Mouse (Mus musculus) intestine, postnatal 0 days (tissue): ENCODE data around the gene Tmem198. TPM values are rescaled to one million over a fixed set of nuclear protein-coding genes. Genes with fewer than 3 reads are reported as not detected.

Experiments used
- ATAC-seq: fragments of 200-750 bp; cut with Nextera tagmentation; 2 replicates; pipeline ENCODE4 v1.8.0; 2017; ENCODE audit warnings: mild to moderate bottlenecking, moderate TSS enrichment, moderate library complexity
- H3K27ac ChIP-seq: fragments of 300-500 bp; sonication (generic); 2 replicates; pipeline ENCODE4 v1.5.1; 2014; ENCODE audit warnings: mild to moderate bottlenecking, low read depth, low read length, moderate library complexity
- H3K27me3 ChIP-seq: fragments of 300-500 bp; sonication (generic); replicated peaks from 2 replicates; pipeline ENCODE4 v1.6.1; 2014; ENCODE audit warnings: low read length, mixed read lengths; ENCODE audit not compliant: control insufficient read depth, insufficient read depth
- H3K36me3 ChIP-seq: fragments of 300-500 bp; sonication (generic); 2 replicates; pipeline ENCODE4 v1.6.1; 2014; ENCODE audit warnings: mild to moderate bottlenecking, moderate library complexity; ENCODE audit not compliant: control insufficient read depth, insufficient read depth
- H3K4me1 ChIP-seq: fragments of 300-500 bp; sonication (generic); replicated peaks from 2 replicates; pipeline ENCODE4 v1.6.1; 2014; ENCODE audit warnings: antibody characterized with exemption, low read length, mixed read lengths; ENCODE audit not compliant: control insufficient read depth, insufficient read depth
- H3K4me2 ChIP-seq: fragments of 300-500 bp; sonication (generic); replicated peaks from 2 replicates; pipeline ENCODE4 v1.6.1; 2014; ENCODE audit warnings: low read depth, mild to moderate bottlenecking, moderate library complexity
- H3K4me3 ChIP-seq: fragments of 300-500 bp; sonication (generic); 2 replicates; pipeline ENCODE4 v1.5.1; 2014; ENCODE audit warnings: low read depth, low read length
- H3K9ac ChIP-seq: fragments of 300-500 bp; sonication (generic); 2 replicates; pipeline ENCODE4 v1.6.1; 2014; ENCODE audit warnings: mild to moderate bottlenecking, low read depth, low read length
- H3K9me3 ChIP-seq: fragments of 300-500 bp; sonication (generic); 2 replicates; pipeline ENCODE4 v1.6.1; 2016; ENCODE audit warnings: mixed run types; ENCODE audit not compliant: control insufficient read depth
- CTCF ChIP-seq: sonication (generic); IDR thresholded peaks from 2 replicates; pipeline ENCODE4 v1.5.1; 2016; ENCODE audit warnings: low read depth, mild to moderate bottlenecking, control low read depth, antibody characterized with exemption, moderate library complexity
- WGBS: fragments of 180-500 bp; shearing (Covaris S2); extraction: QIAGEN DNeasy Blood & Tissue Kit; methylation state at CpG from one replicate; pipeline ENCODE4 v1.1.7; 2014; 5-methylcytosine and 5-hydroxymethylcytosine counted together
- polyA plus RNA-seq: library from polyadenylated mRNA; unstranded; fragments of >200 nt; fragmentation: Nextera tagmentation; extraction: Ambion mirVana; gene quantifications from 2 replicates; pipeline ENCODE4 v1.2.1, GENCODE M21; 2015

The Tmem198 gene
- polyA plus RNA-seq, 1 experiment from 2014 or later: 1.3 TPM

GRCm38 (mm10) chr1:75446656-75447055 lies 32.7 kb upstream of the Tmem198 start:
- Histone ChIP-seq H3K27me3 (peaks cover 57% of the 10 kb centered on the region), H3K4me2 (no peak overlapping the region), H3K4me3 (no peak overlapping the region), H3K27ac (no peak overlapping the region), H3K4me1 (peaks cover 9% of the 10 kb centered on the region), H3K36me3 (peaks cover 19% of the 10 kb centered on the region; the same call in 1 of the 2 replicates), H3K9ac (no peak overlapping the region), H3K9me3 (no peaks in the 10 kb centered on the region)
- WGBS: 7% methylated on average over 20 of the region's 20 CpGs
- ATAC-seq: no peak
- no peak for TF ChIP-seq CTCF

- H3K4me2 ChIP-seq: peak overlapping the region; percentile 51
- H3K4me3 ChIP-seq: no peak overlapping the region
- no peak for TF ChIP-seq CTCF
- H3K36me3 ChIP-seq: peaks cover 11% of the 10 kb centered on the region; the same call in 1 of the 2 replicates
- H3K9ac ChIP-seq: no peak overlapping the region
- ATAC-seq: no peak
- peaks cover 9% of the 10 kb centered on the region for H3K4me1 ChIP-seq
- peaks cover 64% of the 10 kb centered on the region for H3K27me3 ChIP-seq
- H3K27ac ChIP-seq: no peak overlapping the region
- no peaks in the 10 kb centered on the region for H3K9me3 ChIP-seq
- WGBS: 8% methylated on average over 10 of the region's 10 CpGs
Measured at GRCm38 (mm10) chr1:75447265-75448051, 31.9 kb upstream of the Tmem198 start.

GRCm38 (mm10) chr1:75448052-75448431 lies 31.3 kb upstream of the Tmem198 start:
- Histone ChIP-seq H3K27ac (no peak overlapping the region), H3K4me3 (no peak overlapping the region), H3K27me3 (peaks cover 68% of the 10 kb centered on the region), H3K36me3 (peaks cover 5% of the 10 kb centered on the region; the same call in 1 of the 2 replicates), H3K9ac (no peak overlapping the region), H3K4me1 (peaks cover 9% of the 10 kb centered on the region), H3K9me3 (no peaks in the 10 kb centered on the region), H3K4me2 (no peak overlapping the region)
- TF ChIP-seq CTCF: no peak
- 8% methylated on average over 7 of the region's 7 CpGs for WGBS
- no peak for ATAC-seq

- H3K36me3 ChIP-seq: no peaks in the 10 kb centered on the region
- no peaks in the 10 kb centered on the region for H3K9me3 ChIP-seq
- WGBS: 4% methylated on average over 14 of the region's 14 CpGs
- no peak overlapping the region for H3K9ac ChIP-seq
- no peak for ATAC-seq
- H3K27ac ChIP-seq: no peak overlapping the region
- no peak overlapping the region for H3K4me2 ChIP-seq
- no peak overlapping the region for H3K4me3 ChIP-seq
- peaks cover 9% of the 10 kb centered on the region for H3K4me1 ChIP-seq
- TF ChIP-seq CTCF: no peak
- peaks cover 71% of the 10 kb centered on the region for H3K27me3 ChIP-seq
Measured at GRCm38 (mm10) chr1:75448937-75449336, 30.4 kb upstream of the Tmem198 start.

GRCm38 (mm10) chr1:75449377-75450135 lies 29.8 kb upstream of the Tmem198 start:
- Histone ChIP-seq H3K4me3 (0 out of 2 replicates have a peak overlapping the region, but pooled peaks have one; percentile 3), H3K4me2 (no peak overlapping the region), H3K27ac (no peak overlapping the region), H3K27me3 (peaks cover 72% of the 10 kb centered on the region), H3K9ac (no peak overlapping the region), H3K36me3 (no peaks in the 10 kb centered on the region), H3K4me1 (peaks cover 9% of the 10 kb centered on the region), H3K9me3 (no peaks in the 10 kb centered on the region)
- ATAC-seq: no peak
- WGBS: 16% methylated on average over 8 of the region's 8 CpGs
- no peak for TF ChIP-seq CTCF

- Histone ChIP-seq H3K27me3 (peaks cover 78% of the 10 kb centered on the region), H3K9ac (no peak within 1 kb of the TSS), H3K4me2 (peak within 1 kb of the TSS; percentile 50), H3K27ac (no peak within 1 kb of the TSS), H3K4me1 (peaks cover 9% of the 10 kb centered on the region), H3K36me3 (no peaks in the 10 kb centered on the region), H3K9me3 (no peaks in the 10 kb centered on the region), H3K4me3 (0 out of 2 replicates have a peak within 1 kb of the TSS, but pooled peaks have one; percentile 3)
- WGBS: 1% methylated on average over 32 of the region's 35 CpGs
- no peak for TF ChIP-seq CTCF
- no peak for ATAC-seq
Measured at GRCm38 (mm10) chr1:75450314-75451005, 28.9 kb upstream of the Tmem198 start, which contains the start of gene Asic4. Asic4 (plus strand) TSS chr1:75450436.
